Mouse (Mus musculus): ENCODE measurements at regions not wholly inside any gene's neighbourhood (a gene's known extent, or its start where the extent isn't known, plus 50 kb on each side); places are given as distances from the start of the nearest gene placed in this dataset.

DNA sequence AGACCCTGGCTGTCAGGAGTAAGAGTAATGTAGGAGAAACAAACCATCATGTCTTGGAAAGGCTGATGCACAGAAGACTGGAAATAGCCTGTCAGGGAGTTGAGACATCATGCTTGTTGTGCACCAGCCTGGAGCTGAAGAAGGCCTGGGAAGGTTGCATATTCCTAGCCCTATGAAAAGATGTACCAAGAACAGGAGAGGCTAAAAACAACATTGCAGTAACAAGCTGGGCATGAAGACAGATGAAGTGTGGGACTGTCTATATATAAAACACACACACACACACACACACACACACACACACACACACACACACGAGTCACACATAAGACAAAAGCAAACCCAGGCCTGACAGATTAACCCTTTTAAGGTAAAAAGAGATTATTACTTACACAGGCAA is 185.1 kb upstream of the Tmem72 start:
- no peak for DNase-seq

- DNase-seq, result no peak
Measured at GRCm38 (mm10) chr6:116902371-116902770, 185.7 kb upstream of the Tmem72 start.

- DNase-seq, result no peak
Measured at GRCm38 (mm10) chr6:116906426-116907172, 189.9 kb upstream of the Tmem72 start.

GRCm38 (mm10) chr6:116910607-116911006 is 193.9 kb upstream of the Tmem72 start:
- DNase-seq, result no peak

- DNase-seq, result no peak
Measured at GRCm38 (mm10) chr6:116912161-116912560, 195.4 kb upstream of the Tmem72 start.

DNA sequence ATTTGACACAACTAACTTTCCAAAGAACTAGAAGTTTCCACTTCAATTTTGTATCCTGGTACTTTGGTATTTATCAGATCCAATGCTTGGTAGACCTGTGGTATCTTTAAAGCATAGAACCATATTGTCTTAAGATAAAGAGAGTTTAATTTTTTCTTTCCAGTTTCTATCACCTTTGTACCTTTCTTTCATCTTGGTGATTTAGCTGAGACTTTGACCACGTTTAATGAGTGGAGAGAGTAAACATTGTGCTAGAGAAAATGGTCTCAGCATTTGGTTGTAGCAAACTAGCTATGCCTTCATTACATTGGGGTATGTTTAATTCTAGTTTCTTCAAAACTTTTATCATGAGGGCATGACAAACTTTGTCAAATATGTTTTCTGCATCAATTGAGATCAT is 197.4 kb upstream of the Tmem72 start:
- no peak for DNase-seq

DNA sequence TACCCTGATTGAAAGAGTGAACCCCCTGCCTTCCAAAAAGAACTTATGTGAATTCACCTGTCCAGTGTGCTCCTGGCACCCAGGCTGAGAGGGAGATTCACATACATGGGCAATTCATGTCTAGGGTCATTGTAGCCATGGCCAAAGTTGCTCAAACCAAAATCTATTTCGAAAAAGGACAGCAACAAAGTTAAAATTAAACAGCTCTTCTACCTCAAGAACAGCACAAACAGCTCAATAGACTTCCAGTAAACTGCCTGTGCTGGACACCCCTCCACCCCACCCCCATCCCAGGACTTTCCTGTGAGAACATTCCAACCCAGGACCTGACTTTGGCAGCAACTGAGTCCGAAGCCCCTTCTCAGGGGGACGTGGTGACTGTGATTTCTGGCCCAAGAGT is 218.3 kb upstream of the Tmem72 start:
- DNase-seq, result no peak

DNA sequence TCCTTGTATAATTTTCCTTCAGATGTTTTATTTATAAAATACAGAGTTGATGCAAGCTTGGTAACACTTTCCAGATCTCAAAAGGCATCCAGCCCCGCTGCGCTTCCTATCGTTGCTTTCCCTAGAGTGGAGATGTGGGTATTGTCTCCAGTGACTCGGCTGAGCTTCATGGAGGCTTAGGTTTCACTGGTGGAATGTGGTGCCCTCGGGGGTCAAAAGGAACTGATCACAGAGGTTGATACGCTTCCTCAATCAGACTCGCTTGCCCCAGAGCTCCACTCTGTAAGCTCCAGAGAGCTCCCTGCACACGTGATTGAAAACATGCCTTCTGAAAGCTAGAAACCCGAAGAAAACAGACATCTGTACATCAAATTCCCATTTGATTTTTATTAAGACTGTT is 224.9 kb upstream of the Tmem72 start:
- peak; percentile 39 for DNase-seq

DNA sequence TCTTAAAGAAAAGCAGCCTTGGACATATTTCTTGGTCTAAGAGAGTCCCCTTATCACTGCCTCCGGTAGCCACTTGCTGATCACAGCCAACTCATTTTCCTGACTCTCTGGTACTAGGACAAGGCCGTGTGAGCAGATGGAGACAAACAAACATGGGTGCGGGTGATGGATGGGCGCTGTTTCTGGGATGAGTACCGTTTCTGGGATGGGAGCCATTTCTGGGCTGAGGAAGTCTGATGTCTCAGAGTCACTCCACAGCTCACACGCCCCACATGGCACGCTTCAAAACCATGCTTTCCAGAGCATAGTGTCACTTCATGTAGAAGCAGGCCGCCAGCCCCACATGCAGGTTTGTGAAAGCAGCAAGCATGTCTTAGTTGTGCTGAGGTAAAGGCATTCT is 225.6 kb upstream of the Cxcl12 start:
- no peak for DNase-seq

GRCm38 (mm10) chr6:116946083-116946732 is 222.1 kb upstream of the Cxcl12 start:
- DNase-seq, result peak; percentile 19

GRCm38 (mm10) chr6:116959611-116960010 is 208.7 kb upstream of the Cxcl12 start:
- peak; percentile 77 for DNase-seq

GRCm38 (mm10) chr6:116960641-116961040 is 207.7 kb upstream of the Cxcl12 start:
- no peak for DNase-seq

DNA sequence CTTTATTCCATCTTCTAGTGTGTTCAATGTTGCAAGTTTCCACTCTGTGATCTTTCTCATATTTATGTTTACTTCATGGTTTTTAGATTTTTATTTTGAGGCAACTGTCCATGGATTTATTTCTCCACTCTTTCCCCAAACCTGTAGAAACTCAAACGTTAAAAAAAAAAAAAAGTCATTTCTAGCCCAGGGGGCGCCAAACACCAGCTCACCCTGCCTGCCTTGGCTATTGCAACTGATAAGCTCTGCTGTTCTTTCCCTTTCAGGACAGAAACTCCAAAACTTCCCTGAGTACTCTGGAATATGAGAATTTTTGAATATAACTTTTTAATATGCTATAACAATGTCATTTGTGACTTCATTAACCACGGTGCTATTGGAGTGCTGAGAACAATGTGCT is 201.9 kb upstream of the Cxcl12 start:
- no peak for DNase-seq

DNA sequence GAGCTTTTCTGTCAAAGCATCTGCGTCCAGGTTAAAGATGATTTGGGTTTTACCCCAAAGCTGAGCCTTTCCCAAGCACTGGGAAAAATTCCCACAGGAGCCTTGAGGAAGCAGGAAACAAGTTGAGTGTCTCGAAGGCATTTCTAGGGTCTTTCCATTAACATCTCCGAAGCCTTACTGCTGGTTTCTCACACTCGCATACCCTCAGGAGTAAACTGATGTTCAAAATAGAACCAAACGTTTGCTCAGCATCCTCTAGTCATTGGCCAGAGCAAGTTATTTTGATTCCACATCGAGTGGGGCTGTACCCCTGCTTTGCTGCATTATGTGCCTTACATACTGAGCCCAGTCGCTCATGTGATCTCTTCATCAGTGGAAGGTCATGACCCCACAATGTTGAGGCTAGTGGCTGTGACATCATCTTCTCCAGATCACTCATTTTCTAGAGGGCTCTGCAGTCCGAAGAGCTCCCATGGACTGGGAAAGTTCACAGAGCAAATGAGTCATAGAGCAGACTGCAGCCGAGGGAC is 198.9 kb upstream of the Cxcl12 start:
- DNase-seq, result no peak

DNA sequence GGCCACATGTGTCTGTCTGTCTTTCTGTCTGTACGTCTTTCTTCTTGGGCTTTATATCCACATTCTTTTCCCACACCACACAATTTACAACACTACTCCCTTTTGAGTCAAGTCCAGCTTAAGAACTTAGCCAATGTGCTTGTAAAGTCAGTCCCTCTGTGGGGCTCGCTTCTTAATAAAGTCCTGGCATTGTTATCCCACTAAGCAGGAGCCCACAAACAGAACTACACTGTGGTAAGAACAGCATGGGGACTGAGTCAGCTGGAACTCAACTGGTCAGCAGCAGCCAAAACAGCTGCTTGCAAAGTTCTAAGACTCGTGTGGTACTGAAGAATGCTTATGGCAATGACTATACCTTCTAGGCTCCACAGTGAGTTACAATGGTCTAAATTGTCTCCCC is 193.5 kb upstream of the Cxcl12 start:
- no peak for DNase-seq

DNA sequence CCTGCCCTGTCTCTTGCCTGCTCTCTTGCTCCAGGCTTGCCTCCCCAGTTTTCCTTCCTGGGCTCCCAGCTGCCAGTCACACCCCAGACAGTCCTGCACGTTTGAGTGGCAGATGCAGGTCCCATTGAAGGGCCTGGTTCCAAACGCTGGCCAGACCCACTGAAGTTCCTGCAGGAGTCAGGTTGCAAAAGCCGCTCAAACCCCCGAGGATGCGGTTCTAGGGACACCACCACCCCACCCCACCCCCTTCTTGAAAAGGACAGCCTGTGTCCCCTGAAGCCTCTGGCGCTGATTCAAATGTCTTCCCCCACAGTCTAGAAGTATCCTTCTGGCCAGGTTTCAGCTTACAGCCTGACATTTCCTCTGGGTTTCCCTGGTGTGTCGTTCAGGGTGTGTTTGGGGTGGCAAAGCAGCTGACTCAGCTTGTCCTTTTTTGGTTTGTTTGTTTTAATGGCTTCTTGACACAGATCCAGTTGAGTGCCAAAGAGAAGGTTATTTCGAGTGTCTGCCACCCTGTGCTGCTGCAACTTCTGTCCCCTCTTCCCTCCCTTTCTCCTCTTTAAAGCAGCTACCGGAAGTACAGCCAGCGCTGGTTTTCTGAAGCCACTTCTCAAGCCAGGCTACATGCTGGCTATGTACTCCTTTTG is 187.9 kb upstream of the Cxcl12 start:
- DNase-seq, result peak; percentile 48

DNA sequence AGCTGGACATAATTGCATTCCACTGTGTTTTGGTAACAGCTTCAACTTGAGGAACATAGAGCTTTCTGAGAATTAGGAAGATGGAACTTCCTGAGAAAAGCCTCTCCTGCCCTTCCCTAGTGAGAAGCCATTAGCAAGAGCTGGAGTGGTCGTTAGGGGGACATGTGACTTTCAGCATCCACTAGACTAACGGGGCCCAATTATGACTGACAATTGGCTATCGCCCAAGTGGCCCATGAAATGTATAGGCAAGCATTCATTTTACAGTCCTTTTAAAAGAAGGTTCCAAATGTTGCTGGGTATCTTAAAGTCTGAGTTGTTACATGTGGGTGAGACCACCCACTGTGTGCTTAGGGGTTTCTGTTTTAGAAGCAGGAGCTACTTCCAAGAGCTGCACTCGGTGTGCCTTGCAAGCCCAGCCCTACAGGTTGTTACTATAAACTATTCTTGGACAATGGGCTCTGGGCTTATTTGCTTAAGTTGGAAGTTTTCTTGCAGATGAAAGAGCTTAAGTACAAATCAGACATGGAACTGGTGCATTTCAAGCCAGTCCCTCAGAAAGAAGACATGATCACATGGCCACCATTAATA is 183.1 kb upstream of the Cxcl12 start:
- no peak for DNase-seq

DNA sequence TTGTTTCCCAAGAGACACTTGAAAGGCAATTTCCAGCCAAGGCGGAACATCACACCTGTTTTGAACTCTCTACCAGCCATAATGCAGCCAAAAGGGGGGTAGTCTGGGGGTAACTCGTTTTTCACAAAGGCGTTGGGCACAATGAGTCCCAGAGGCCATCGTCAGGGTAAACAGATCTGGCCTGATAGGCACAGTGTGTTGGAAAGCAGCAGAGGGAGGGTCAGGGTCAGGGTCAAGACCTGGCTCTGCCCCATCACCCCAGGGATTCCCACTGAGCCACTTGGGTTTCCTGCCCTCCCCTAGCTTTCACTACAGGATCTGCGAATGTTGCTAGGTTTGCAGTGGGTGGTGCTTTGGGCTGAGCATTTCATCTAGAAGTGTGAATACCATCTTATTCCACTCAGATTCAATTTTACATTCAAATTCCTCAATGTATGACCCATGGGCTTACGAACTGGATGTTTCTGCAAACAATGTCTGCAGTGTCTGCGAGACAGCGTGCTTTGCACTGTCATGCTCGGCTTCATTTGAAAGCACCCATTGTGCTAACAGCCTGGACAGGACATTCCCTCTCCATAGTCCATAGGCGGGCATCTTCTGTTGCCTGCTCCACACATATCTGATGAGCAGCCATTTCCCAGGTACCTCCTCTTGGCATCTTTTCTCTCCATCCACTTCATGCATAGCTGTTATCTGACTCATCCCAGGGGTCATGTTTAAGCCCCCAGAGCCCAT is 181.9 kb upstream of the Cxcl12 start:
- DNase-seq, result no peak

DNA sequence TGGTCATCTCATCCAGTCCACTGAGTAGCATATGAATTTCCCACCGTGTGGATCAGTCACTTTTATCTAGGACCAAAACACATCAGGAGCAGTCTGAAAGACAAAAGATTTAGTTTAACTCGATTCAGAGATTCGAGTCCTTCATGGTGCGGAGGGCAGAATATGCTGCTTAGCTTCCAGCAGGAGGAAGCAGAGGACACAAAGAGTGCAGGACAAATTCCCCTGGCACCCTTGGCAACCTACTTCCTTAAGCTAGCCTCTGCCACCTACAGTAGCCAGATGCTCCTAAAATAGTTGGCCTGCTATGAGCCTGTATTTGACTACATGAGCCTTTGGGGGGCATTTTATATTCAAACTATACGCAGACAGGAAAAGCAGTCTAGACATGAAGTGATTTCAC is 181.1 kb upstream of the Cxcl12 start:
- no peak for DNase-seq

DNA sequence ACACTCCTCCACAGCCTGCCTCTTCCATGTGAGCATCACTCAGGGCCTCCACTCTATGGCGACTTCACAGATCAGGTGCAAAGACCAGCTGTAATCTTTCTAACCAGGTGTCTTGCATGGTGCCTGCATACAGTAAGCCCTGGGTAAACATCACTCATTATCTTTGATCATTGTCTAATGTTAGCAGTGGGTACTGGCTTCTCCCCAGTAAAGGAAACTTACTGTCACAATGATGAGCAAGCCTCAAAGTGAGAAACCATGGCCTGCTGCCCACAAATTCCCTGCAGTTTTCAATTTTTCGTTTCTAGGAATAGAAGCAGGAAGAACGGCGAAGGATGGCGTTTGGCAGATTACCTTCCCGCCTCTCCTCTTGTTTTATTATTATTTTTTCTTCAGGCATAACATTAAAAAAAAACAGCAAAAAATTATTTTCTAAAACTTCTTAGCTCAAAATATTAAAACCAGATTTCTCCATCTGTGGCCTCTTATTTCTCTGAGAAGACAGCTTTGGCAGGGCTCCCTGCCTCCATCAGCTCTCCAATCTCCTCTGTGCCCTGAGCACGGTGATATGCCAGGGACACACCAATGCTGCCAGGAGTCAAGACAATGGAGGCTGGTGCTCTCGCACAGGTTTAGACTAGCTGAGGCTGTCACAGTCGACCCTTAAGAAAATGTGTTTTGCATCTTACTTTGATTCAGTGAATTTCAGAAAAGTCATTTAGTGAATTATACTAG is 169.2 kb upstream of the Cxcl12 start:
- no peak for DNase-seq

DNA sequence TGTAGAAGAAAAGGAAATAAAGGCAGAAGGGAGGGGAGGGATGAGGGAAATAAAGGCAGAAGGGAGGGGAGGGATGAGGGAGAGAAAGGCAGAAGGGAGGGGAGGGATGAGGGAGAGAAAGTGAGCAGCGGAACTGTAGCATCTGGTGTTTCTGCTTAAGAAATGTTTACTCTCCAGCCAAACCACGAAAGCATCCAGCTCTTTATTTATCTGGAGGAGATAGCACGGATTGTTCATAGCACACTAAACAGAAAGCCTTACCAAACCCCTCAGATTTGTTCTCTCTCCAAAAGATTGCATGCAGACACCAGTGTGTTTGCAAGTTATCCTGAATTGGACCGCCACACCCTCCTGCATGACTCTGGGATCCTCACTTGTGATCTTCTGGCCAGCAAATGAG is 168.4 kb upstream of the Cxcl12 start:
- no peak for DNase-seq

Data from embryo, embryonic 11 days (tissue).